Mouse (Mus musculus): Measurements from ENCODE around the gene Abr.

GRCm38 (mm10) chr11:76598757-76599156, 23.4 kb downstream of the Abr start:
- TF ChIP-seq POLR2A (IDR thresholded peaks at IDR 0.05; ENCODE audit: borderline replicate concordance, extremely low read depth, insufficient read depth, insufficient read length, poor library complexity, severe bottlenecking): no peak
- no peak for TF ChIP-seq CTCF (IDR thresholded peaks at IDR 0.05; ENCODE audit: borderline replicate concordance, extremely low read depth, insufficient read depth, insufficient read length)

Data from brain, embryonic 14.5 days (tissue).